Mouse (Mus musculus): ENCODE measurements around the gene Rpp40.

Gene Rpp40

DNA sequence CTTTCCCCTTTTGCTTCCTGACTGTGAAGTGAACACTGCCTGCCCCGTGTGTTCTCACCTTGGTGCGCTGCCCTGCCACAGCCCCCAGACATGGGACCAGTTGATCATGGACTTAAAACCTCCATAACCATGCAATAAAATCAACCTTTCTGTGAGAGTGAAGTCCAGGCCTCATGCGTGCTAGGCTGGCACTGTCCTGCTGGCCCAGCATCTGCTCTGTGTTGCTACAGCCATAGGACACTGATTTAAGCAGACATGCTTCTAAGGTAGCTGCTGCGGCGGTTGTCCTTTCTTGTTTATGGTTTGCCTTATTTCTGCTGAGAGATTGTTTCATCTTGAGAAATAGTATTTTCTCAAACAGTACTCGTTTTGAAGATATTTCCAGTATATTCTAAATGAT is 54.6 kb downstream of the Rpp40 start:
- DNase-seq (ENCODE audit: low read depth): no peak

DNA sequence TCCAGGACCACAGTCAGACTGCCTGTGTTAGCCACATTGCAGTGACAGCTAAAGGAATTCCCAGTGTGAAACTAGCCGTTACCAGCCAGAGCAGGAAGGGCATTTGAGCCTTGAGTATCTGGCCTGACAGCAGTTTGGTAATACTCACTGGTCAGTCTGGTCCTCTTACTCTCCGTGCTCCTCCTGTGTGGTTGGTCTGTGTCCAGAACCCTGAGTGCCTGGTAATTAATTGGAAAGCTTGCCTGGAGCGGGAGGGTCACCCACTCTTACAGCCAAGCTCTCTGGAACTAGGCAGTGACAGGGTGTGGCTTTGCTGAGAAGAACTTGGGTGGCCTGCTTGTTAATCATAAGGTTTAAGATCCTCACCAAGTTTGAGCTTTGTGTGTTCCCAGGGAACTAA is 57.5 kb downstream of the Rpp40 start:
- no peak for DNase-seq (ENCODE audit: low read depth)

DNA sequence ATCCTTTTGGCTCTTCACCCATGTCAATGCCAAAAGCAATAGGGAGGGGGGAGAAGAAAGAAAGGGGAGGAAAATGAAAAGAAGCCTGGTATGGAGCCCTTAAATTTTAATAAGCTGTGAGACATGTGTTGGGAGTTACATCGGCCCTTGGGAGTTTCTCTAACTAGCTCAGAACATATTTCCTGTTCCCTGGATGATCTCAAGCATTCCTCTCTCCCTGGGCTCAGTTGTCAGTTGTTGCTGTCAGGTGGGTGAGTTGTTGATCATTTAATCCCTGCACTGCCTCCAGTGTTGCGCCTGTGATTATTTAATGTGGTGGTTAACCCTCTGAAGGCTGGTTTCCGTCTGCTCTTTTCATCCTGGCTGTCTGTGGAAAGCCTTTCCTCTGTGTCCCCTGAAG is 60.9 kb downstream of the Rpp40 start:
- DNase-seq (ENCODE audit: low read depth): no peak
